Mouse (Mus musculus) kidney, postnatal 4 days (tissue): ENCODE measurements around the gene Csnk1g2.
"Not testable (repeated sequence)": the region's sequence is repeated elsewhere in the genome, so short reads cannot be mapped to it uniquely, and the experiment has no call there.

Experiments
- DNase-seq, 2 experiments: peaks; one replicate each; pipeline ENCODE4 v3.0.0; 2021; ENCODE audit warnings: mixed read lengths in 2 of 2

Csnk1g2 gene

GRCm38 (mm10) chr10:80602698-80603325, 19.8 kb upstream of the Csnk1g2 start, which contains the start of the genes Scamp4 and Adat3:
Scamp4 (plus strand) TSS chr10:80602872.
Adat3 (plus strand) TSS chr10:80602880.
- DNase-seq: peak; percentile 96 to 98

GRCm38 (mm10) chr10:80603364-80603763, 19.3 kb upstream of the Csnk1g2 start:
- no peak for DNase-seq

- no peak for DNase-seq
Measured at GRCm38 (mm10) chr10:80604001-80604509, 18.6 kb upstream of the Csnk1g2 start.

GRCm38 (mm10) chr10:80604988-80605387, 17.6 kb upstream of the Csnk1g2 start:
- DNase-seq: no peak

GRCm38 (mm10) chr10:80605721-80606120, 16.9 kb upstream of the Csnk1g2 start, which contains the start of gene Gm49322:
Gm49322 (plus strand) TSS chr10:80606021.
- DNase-seq: not testable (repeated sequence)

- no peak for DNase-seq
Measured at GRCm38 (mm10) chr10:80606306-80606705, 16.3 kb upstream of the Csnk1g2 start.

- no peak for DNase-seq
Measured at GRCm38 (mm10) chr10:80606737-80607350, 15.8 kb upstream of the Csnk1g2 start.

GRCm38 (mm10) chr10:80608435-80608834, 14.2 kb upstream of the Csnk1g2 start:
- DNase-seq: no peak

GRCm38 (mm10) chr10:80609269-80609924, 13.2 kb upstream of the Csnk1g2 start:
- DNase-seq: no peak

- no peak for DNase-seq
Measured at GRCm38 (mm10) chr10:80610116-80610785, 12.4 kb upstream of the Csnk1g2 start.

GRCm38 (mm10) chr10:80611024-80611423, 11.6 kb upstream of the Csnk1g2 start:
- peak; percentile 79 to 82 for DNase-seq

GRCm38 (mm10) chr10:80611905-80612304, 10.7 kb upstream of the Csnk1g2 start:
- no peak for DNase-seq

GRCm38 (mm10) chr10:80613821-80614220, 8.8 kb upstream of the Csnk1g2 start:
- DNase-seq: no peak

- DNase-seq: no peak
Measured at GRCm38 (mm10) chr10:80614351-80614750, 8.3 kb upstream of the Csnk1g2 start.

- DNase-seq: peak; percentile 55 to 73
Measured at GRCm38 (mm10) chr10:80618181-80618580, 4.5 kb upstream of the Csnk1g2 start.

GRCm38 (mm10) chr10:80619465-80620244, 3.0 kb upstream of the Csnk1g2 start:
- no peak for DNase-seq

- DNase-seq: no peak
Measured at GRCm38 (mm10) chr10:80620365-80620764, 2.3 kb upstream of the Csnk1g2 start.

GRCm38 (mm10) chr10:80620796-80621689, 1.6 kb upstream of the Csnk1g2 start:
- no peak for DNase-seq

- DNase-seq: no peak
Measured at GRCm38 (mm10) chr10:80621690-80621939, 1.0 kb upstream of the Csnk1g2 start.

- peak; percentile 100 for DNase-seq
Measured at GRCm38 (mm10) chr10:80621940-80622660, 538 bp upstream of the Csnk1g2 start.
